Mouse (Mus musculus): ENCODE measurements around the gene Gfm1. TPM values are rescaled to one million over a fixed set of nuclear protein-coding genes. Genes with fewer than 3 reads are reported as not detected.

The Gfm1 gene
- polyA plus RNA-seq, 1 experiment from 2014 or later: 49.0 TPM

Other genes starting within 250 kb of the Gfm1 start
- gene Mlf1, start 56.0 kb upstream of the Gfm1 start, polyA plus RNA-seq (2015; fragmentation: Nextera tagmentation; extraction: Ambion mirVana): 32.9 and 41.1 TPM in 2 replicates
- not detected in 2 replicates for gene Gm17402, start 54.9 kb upstream of the Gfm1 start, polyA plus RNA-seq (2015; fragmentation: Nextera tagmentation; extraction: Ambion mirVana)
- 181 and 189 TPM in 2 replicates for gene Lxn, start 33.8 kb downstream of the Gfm1 start, polyA plus RNA-seq (2015; fragmentation: Nextera tagmentation; extraction: Ambion mirVana)
- 4.9 and 6.8 TPM in 2 replicates for gene Rarres1, start 85.4 kb downstream of the Gfm1 start, polyA plus RNA-seq (2015; fragmentation: Nextera tagmentation; extraction: Ambion mirVana)
- gene Mfsd1, start 152.6 kb downstream of the Gfm1 start, polyA plus RNA-seq (2015; fragmentation: Nextera tagmentation; extraction: Ambion mirVana): 51.0 and 52.1 TPM in 2 replicates